Mouse (Mus musculus) frontal cortex, postnatal 14 days (tissue): ENCODE data around the gene Vwa5b1.

Experiments used
- DNase-seq, 2 experiments: peaks; one replicate each; pipeline ENCODE4 v3.0.0; 2022; ENCODE audit warnings: low spot score in 2 of 2

The Vwa5b1 gene

GRCm38 (mm10) chr4:138530011-138530410, 105.7 kb downstream of the Vwa5b1 start:
- DNase-seq: no peak

DNA sequence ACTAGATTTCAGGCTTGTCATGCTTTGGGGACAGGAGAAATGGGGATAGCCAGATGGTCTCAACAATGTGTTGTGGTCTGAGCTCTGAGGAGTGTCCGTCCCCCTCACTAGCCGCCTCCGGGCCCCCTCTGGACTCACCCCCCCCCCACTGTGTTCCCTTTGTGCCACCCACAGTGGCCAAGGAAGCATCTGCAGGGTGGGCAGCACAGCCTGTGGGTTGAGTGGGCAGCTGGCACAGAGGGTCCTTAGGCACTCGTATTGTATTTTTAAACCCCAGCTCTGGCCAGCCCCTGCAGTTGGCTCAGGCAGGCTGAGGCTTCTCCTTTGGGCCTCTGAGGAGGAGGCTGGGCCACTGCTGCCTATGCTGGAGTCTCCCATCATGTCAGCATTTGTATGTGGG, 110.0 kb downstream of the Vwa5b1 start:
- no peak for DNase-seq

GRCm38 (mm10) chr4:138524769-138525168, 110.9 kb downstream of the Vwa5b1 start:
- DNase-seq: no peak

DNA sequence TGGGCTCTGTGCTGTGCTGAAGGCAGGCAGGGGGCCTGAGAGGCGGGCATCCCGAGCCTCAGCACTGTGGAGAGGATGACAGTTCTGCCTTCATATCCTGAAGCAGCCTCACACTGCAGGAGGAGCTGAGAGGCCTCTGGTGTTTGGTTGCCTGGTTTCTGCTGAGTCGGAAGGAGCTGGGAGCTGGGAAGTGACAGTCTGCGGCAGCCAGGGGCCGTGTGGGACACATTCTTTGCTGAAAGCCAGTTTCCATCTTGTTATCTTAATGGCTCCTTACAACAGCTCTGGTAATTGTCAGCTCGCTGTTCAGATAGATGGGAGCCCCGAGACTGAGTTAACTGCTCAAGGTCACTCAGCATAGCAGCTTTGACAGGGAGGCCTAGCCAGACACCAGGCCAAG, 111.9 kb downstream of the Vwa5b1 start:
- no peak for DNase-seq

- no peak for DNase-seq
Measured at GRCm38 (mm10) chr4:138522296-138522695, 113.4 kb downstream of the Vwa5b1 start.

DNA sequence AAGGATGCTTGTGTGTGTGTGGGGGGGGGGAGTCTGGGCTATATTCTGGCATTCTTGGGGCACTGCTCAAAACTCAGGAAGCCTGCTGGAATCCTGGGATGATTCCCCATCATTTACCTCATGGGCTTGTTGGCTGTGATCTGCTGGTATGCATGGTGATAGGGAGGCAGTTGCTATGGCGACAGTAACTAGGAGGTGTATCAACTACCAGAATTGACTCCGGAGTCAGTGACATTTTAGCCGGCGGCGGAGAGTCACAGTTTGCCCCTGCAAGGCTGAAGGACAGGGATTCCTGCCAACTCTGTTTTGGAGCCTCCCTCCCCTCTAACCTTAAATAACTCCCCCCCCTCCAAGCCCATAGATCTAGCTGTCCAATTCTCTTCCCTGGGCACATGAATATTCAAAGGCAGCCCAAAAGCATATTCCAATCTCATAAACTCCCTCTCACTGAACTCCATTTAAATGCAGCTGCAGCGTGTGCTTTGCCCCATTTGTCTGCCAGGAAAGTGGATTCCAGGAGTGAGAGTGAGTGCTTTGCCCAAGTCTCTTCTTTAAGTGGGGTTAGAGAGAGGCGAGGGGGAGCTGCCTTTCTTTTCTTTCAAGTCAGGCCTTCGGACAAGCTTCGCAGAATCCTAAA, 118.4 kb downstream of the Vwa5b1 start:
- no peak for DNase-seq

DNA sequence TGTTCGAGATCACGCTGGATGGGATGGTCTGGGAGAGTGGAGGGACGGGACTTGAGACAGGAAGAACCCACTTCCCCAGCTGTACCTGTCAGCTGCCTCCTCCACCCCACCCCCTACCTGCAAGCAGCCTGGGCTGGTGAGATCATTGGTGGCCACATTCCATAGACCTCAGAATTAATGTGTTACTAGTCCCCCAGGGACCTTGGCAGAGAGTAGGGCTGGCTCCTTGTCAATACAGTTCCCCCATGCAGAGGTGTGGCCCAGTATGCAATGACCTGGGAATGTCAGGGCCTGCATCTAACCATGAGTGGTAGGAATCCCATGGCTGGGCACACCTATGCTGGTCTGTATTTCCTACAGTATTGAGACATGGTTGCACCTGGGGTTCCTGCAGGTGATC, 119.2 kb downstream of the Vwa5b1 start:
- DNase-seq: no peak
